Mouse (Mus musculus): ENCODE measurements at regions not wholly inside any gene's neighbourhood (a gene's known extent, or its start where the extent isn't known, plus 50 kb on each side); places are given as distances from the start of the nearest gene placed in this dataset.
A peak's percentile ranks its signal among the peaks of the same experiment; 100 is the strongest.

GRCm38 (mm10) chr10:111103512-111103911 lies 61.0 kb upstream of the Osbpl8 start:
- no peaks in the 10 kb centered on the region for H3K4me1 ChIP-seq (replicated peaks; ENCODE audit: control insufficient read depth, insufficient read depth, low read length)
- H3K36me3 ChIP-seq (ENCODE audit: control insufficient read depth, insufficient read depth) = no peaks in the 10 kb centered on the region
- H3K9ac ChIP-seq (ENCODE audit: low read depth, low read length) = no peak overlapping the region
- 67% methylated on average over 5 of the region's 5 CpGs for WGBS
- H3K9me3 ChIP-seq (ENCODE audit: control insufficient read depth) = no peaks in the 10 kb centered on the region
- TF ChIP-seq CTCF (IDR thresholded peaks at IDR 0.05; ENCODE audit: low read depth) = no peak
- no peak for ATAC-seq
- no peak overlapping the region for H3K4me3 ChIP-seq (ENCODE audit: low read depth, low read length)
- H3K4me2 ChIP-seq (replicated peaks; ENCODE audit: low read depth) = no peak overlapping the region
- H3K27ac ChIP-seq (ENCODE audit: low read depth, low read length) = no peak overlapping the region
- H3K27me3 ChIP-seq (replicated peaks; ENCODE audit: control insufficient read depth, insufficient read depth, low read length) = no peaks in the 10 kb centered on the region

GRCm38 (mm10) chr10:111103086-111103485 lies 61.5 kb upstream of the Osbpl8 start:
- no peak overlapping the region for H3K4me3 ChIP-seq (ENCODE audit: low read depth, low read length)
- H3K9ac ChIP-seq (ENCODE audit: low read depth, low read length) = no peak overlapping the region
- no peaks in the 10 kb centered on the region for H3K9me3 ChIP-seq (ENCODE audit: control insufficient read depth)
- ATAC-seq = no peak
- WGBS = 65% methylated on average over 14 of the region's 14 CpGs
- no peaks in the 10 kb centered on the region for H3K4me1 ChIP-seq (replicated peaks; ENCODE audit: control insufficient read depth, insufficient read depth, low read length)
- H3K4me2 ChIP-seq (replicated peaks; ENCODE audit: low read depth) = 0 out of 2 replicates have a peak overlapping the region, but pooled peaks have one; percentile 7
- H3K27ac ChIP-seq (ENCODE audit: low read depth, low read length) = no peak overlapping the region
- H3K27me3 ChIP-seq (replicated peaks; ENCODE audit: control insufficient read depth, insufficient read depth, low read length) = no peaks in the 10 kb centered on the region
- H3K36me3 ChIP-seq (ENCODE audit: control insufficient read depth, insufficient read depth) = no peaks in the 10 kb centered on the region
- TF ChIP-seq CTCF (IDR thresholded peaks at IDR 0.05; ENCODE audit: low read depth) = no peak

DNA sequence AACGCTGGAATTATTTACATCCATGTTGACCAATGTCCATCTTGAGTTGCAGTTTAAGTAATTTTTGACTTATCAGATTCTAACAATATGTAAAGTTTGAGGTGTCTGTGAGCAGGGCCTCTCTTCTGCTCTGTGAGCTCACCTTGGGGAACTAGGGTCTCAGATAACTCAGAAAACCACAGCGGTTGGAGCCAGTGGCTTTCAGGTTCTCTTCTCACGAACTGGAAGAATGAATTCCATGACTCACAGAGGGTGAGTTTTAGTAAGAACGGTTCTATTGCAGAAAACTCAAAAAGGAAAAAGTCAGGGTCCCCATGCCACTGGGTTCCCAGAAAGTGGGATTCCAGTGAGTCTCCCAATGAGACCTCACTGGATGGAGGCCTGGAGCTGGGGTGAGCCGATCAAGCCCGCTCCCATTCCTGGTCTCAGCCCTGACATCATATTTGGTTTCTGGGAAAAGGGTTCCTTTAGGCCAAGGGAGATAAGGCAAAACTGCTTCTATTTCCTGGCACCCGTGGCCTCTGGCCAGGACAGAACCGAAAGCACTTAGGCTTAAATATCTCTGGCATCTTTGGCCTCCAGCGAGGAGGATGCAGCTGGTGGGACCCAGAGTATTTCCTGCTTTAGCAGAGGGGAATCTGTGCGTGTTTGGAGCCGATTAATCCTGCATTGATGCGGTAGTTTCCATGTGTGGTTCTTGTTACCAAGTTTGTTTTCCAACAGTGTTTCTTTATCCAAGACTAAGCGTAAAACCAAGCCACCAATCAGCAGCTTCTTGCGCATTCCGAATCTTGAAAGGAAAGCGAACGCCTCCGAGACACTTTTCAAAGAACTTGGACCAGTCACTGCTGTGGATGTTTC lies 62.4 kb upstream of the Osbpl8 start:
- no peak overlapping the region for H3K4me3 ChIP-seq (ENCODE audit: low read depth, low read length)
- WGBS = 64% methylated on average over 18 of the region's 18 CpGs
- ATAC-seq = no peak
- H3K27ac ChIP-seq (ENCODE audit: low read depth, low read length) = no peak overlapping the region
- no peaks in the 10 kb centered on the region for H3K27me3 ChIP-seq (replicated peaks; ENCODE audit: control insufficient read depth, insufficient read depth, low read length)
- H3K36me3 ChIP-seq (ENCODE audit: control insufficient read depth, insufficient read depth) = no peaks in the 10 kb centered on the region
- H3K9ac ChIP-seq (ENCODE audit: low read depth, low read length) = no peak overlapping the region
- H3K9me3 ChIP-seq (ENCODE audit: control insufficient read depth) = no peaks in the 10 kb centered on the region
- no peak for TF ChIP-seq CTCF (IDR thresholded peaks at IDR 0.05; ENCODE audit: low read depth)
- H3K4me2 ChIP-seq (replicated peaks; ENCODE audit: low read depth) = no peak overlapping the region
- no peaks in the 10 kb centered on the region for H3K4me1 ChIP-seq (replicated peaks; ENCODE audit: control insufficient read depth, insufficient read depth, low read length)

GRCm38 (mm10) chr10:111099812-111100464 lies 64.6 kb upstream of the Osbpl8 start:
- Histone ChIP-seq H3K4me1 (replicated peaks; ENCODE audit: control insufficient read depth, insufficient read depth, low read length) (no peaks in the 10 kb centered on the region), H3K36me3 (ENCODE audit: control insufficient read depth, insufficient read depth) (no peaks in the 10 kb centered on the region), H3K9me3 (ENCODE audit: control insufficient read depth) (no peaks in the 10 kb centered on the region), H3K4me2 (replicated peaks; ENCODE audit: low read depth) (no peak overlapping the region), H3K27ac (ENCODE audit: low read depth, low read length) (no peak overlapping the region), H3K9ac (ENCODE audit: low read depth, low read length) (no peak overlapping the region), H3K4me3 (ENCODE audit: low read depth, low read length) (no peak overlapping the region), H3K27me3 (replicated peaks; ENCODE audit: control insufficient read depth, insufficient read depth, low read length) (no peaks in the 10 kb centered on the region)
- ATAC-seq = 0 out of 2 replicates have a peak, but pooled peaks have one; percentile 16
- 33% methylated on average over 7 of the region's 7 CpGs for WGBS
- TF ChIP-seq CTCF (IDR thresholded peaks at IDR 0.05; ENCODE audit: low read depth) = peak; percentile 90

DNA sequence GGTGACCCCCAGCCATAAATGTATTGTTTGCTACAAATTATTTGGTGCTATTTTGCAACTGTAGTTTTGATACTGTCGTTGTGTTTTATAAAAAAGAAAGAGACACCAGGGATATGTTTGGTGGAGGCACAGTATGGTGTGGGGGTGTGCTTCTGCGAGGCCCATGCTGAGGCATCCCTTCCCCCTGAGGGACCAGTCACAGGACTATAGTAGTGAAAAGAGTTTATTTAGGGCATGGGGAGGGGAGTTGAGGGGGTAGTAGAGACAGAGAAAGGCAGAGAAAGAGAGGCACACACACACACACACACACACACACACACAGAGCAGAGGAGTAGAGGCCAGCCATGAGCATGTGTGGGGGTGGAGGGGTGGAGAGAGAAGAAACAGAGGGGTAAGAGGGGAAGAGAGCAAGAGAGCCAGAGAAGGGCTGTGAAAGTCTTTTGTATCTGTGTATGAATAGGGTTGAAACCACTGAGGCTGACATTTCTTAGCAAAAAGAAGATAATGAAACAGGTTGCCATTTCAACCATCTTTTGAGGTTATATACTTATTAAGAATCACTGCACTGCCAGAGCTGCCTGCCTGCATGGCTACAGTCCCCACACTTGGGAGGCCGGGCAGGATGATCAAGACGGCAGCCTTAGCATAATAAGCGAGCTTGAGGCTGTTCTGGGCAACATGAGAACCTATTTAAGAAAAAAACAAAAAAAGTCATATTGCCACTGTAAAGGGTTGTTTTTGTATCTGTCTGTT lies 65.3 kb upstream of the Osbpl8 start:
- TF ChIP-seq CTCF (IDR thresholded peaks at IDR 0.05; ENCODE audit: low read depth) = no peak
- no peaks in the 10 kb centered on the region for H3K36me3 ChIP-seq (ENCODE audit: control insufficient read depth, insufficient read depth)
- H3K4me2 ChIP-seq (replicated peaks; ENCODE audit: low read depth) = no peak overlapping the region
- H3K4me1 ChIP-seq (replicated peaks; ENCODE audit: control insufficient read depth, insufficient read depth, low read length) = no peaks in the 10 kb centered on the region
- no peak for ATAC-seq
- no peaks in the 10 kb centered on the region for H3K9me3 ChIP-seq (ENCODE audit: control insufficient read depth)
- WGBS = 86% methylated on average over 5 of the region's 5 CpGs
- no peak overlapping the region for H3K9ac ChIP-seq (ENCODE audit: low read depth, low read length)
- H3K27ac ChIP-seq (ENCODE audit: low read depth, low read length) = no peak overlapping the region
- no peak overlapping the region for H3K4me3 ChIP-seq (ENCODE audit: low read depth, low read length)
- no peaks in the 10 kb centered on the region for H3K27me3 ChIP-seq (replicated peaks; ENCODE audit: control insufficient read depth, insufficient read depth, low read length)

DNA sequence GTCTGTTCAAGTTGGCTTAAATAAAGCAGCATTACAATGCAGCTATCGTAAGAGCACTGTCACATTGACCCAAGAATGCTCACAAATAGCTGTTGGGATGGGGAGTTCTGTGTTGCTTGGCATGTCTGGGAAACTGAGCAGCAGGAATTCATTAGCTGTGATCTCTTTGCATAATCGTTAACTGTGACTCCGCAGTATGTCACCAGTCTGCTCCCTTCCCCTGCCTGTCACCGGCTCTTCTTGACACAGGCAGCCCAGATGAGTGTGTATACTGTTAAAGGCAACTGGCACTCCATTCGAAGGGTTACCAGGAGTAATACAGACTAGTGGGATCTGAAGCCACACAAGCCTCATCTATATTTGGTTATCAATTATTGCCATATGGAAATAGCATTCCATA lies 67.3 kb upstream of the Osbpl8 start:
- H3K27me3 ChIP-seq (replicated peaks; ENCODE audit: control insufficient read depth, insufficient read depth, low read length) = no peaks in the 10 kb centered on the region
- H3K27ac ChIP-seq (ENCODE audit: low read depth, low read length) = no peak overlapping the region
- H3K36me3 ChIP-seq (ENCODE audit: control insufficient read depth, insufficient read depth) = no peaks in the 10 kb centered on the region
- TF ChIP-seq CTCF (IDR thresholded peaks at IDR 0.05; ENCODE audit: low read depth) = no peak
- 85% methylated on average over 5 of the region's 5 CpGs for WGBS
- H3K4me1 ChIP-seq (replicated peaks; ENCODE audit: control insufficient read depth, insufficient read depth, low read length) = no peaks in the 10 kb centered on the region
- no peaks in the 10 kb centered on the region for H3K9me3 ChIP-seq (ENCODE audit: control insufficient read depth)
- no peak overlapping the region for H3K4me3 ChIP-seq (ENCODE audit: low read depth, low read length)
- H3K9ac ChIP-seq (ENCODE audit: low read depth, low read length) = no peak overlapping the region
- H3K4me2 ChIP-seq (replicated peaks; ENCODE audit: low read depth) = no peak overlapping the region
- no peak for ATAC-seq
